Mouse (Mus musculus) natural killer cell, adult 2 months (primary cell): Measurements from ENCODE around the gene Robo1.
"Not testable (repeated sequence)": the region's sequence is repeated elsewhere in the genome, so short reads cannot be mapped to it uniquely, and the experiment has no call there.

ENCODE experiments used
- DNase-seq, 2 experiments: peaks; one replicate each; pipeline ENCODE4 v3.0.0; 2022; ENCODE audit warnings: low spot score in 2 of 2

Robo1 gene

DNA sequence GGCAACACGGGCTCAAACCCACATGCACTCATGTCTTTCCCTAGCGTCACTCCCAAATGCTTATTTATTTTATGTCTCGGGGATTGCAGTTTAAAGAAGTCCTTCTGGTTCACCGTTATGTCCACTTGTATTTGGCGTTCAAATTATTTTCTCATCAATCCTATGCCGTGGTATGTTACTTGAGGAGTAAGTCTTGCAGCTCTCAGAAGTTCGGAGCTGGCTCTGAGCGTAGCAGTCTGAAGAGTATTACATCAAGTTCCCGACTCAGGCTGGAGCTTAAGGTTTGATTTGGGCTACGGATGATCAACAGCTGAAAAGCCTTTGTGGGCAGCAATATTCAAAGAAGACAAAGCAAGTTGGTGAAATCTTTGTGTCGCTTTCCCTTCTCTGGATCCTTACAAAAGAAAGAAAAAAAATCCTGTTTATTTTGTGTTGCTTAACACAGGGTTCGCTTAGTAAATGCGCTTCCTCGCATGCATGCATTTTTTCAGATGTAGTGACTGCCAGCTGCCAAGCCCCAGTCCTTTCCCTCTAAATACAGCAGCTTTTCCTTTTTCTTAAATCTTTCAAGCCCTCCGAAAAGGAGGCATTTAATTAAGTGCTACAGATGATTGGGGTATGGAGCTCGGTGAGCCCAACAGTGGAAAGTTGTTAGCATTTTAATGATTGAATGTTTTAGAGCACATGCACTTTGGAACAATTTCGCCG is 136.5 kb downstream of the Robo1 start:
- no peak for DNase-seq

DNA sequence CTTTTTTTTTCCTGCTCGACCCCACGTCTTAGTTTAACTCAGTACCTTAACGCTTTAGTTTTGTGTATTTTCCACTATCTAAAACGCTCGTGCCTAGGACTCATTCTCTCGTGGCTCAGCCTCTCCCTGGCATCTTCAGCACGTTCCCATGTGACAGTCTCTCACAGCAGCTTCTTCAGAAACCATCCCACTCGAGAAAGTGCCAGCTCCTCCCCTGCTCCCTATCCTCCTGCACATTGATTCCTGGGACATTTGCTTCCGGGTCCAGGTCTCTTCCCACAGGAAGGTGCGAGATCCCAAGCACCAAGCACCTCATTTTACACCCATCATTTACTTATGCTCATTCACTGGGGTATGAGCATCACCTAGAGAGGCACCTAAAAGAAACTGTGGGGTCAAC is 150.0 kb downstream of the Robo1 start:
- no peak for DNase-seq

DNA sequence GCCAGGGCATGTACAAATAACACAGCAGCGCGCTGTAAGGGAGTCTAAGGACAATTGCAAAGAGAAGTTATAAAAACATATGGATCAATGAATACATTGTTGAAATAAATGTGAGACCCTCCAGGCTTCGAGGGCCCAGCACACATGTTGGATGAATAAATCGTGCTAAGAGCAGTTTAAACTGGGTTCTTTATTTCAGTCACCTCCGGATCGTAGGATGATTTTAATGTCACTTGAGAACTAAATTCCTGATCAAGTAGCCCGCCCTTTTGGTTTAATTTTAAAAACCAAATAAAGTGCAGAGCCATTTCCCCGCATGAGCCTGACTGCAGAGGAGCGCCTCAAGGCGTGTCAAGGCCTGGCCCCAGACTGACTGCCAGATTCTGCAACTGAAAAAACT is 150.5 kb downstream of the Robo1 start:
- no peak for DNase-seq

DNA sequence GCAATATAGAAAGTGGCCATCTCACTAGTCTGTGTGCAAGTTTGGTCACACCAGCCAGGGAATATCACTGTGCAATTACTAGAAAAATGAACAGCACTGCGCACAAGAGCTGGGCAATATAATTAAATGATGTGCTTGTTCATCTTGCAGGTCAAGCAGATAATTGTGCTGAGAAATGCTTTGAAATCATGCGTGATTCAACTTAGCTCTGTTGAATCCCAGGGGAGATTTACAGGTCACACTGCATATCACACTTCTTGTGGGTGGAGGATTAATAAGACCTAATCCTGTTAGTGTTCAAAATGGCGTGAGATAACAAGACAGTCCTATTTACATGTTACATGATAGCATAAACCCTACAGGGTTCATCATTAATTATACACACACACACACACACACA is 157.6 kb downstream of the Robo1 start:
- no peak for DNase-seq

DNA sequence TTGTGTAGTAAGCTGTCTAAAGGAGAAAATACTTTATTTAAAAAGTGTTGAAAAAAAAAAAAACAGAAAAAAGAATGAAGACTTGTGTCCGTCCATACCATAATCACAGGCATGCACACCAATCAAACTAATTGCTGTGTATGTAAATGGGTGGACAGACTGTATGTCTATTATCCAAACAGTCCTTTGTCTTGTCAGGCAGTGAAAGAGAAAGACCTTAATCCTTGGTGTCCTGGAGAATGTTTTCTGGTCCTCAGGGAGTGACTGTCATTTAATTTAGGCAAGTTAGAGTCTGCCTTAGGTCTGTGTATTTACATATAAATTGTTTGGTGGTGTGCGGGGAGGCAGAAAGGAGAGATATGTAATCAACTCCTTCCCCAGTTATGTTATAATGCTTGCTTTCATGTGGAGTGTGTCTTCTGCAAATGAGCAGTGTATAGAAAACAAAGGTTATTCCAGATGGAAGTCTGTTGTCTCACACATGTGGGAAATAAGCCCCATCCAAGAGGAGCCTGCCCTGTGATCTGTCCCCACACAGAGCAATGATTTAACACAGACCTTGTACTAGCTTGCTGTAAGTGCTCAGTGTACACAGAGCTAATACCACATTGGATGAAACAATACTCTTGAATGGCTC is 162.0 kb downstream of the Robo1 start:
- DNase-seq: no peak

DNA sequence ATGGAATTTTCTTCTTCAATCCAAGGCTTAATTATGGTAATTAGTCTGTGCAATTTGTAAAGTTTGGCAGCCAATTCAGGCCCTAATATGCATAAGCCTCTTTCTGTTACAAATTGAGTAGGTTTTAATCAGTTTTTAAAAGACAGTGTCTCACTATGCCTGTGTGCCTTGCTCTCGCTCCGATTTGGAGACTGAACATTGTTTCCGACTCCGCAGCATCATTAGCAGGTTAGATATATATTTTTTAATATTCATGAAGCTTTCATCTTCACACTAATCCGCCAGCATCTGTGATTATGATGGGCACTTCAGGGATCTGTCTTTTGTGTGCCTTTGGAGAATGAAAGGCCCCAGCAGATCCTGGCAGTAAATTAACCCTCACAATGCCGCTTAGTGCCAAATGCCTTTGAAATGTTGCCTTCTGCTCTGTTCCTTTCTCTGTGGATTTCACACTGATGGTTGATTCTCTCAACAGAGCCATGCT is 202.7 kb downstream of the Robo1 start:
- DNase-seq: no peak

DNA sequence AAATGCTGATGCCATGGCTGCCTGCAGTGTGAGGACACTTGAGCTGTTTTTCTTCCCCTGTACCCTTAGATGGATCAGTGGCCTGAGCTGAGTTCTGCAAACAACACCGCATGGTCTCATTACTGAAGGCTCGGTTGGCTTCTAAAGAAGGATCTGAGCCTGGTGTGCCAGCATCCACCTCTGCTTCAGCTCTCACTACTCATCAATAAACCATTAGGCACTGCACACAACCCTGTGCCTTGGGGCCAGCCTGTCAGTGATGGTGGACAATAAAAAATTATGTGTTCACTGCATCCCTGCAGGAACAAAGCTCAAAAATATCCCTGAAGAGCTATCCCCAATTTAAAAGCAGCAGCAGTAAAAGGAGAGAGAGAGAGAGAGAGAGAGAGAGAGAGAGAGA is 223.2 kb downstream of the Robo1 start:
- no peak for DNase-seq

DNA sequence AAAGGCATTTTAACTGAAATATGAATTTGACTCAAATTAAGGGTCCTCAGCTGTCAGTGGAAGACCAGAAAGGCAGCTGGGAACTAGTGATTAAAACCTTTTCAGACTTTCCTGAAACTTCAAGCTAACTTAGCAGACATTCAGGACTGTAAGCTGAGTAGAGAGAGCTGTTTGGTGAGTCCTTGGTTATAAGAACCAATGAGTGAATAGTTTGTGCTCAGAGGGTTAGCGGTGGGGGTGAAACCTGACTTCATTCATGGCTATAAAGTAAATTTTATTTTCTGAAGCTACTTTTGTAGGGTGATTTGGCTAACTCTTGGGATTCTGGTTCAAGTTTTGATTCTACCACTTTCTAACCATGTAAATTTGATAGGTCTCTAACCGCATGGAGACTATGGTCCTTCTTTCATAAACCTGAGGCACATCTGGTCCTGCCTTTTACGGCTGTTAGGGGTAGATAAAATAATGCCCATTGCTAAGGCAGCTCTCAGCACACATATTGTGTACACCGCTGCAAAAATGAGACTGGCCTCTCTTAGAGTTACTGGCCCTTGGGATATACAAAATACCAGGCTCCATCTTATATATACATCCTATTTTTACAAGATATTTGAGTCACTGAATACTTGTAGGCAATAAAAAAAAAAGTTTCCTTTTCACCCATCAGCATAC is 225.9 kb downstream of the Robo1 start:
- no peak for DNase-seq

DNA sequence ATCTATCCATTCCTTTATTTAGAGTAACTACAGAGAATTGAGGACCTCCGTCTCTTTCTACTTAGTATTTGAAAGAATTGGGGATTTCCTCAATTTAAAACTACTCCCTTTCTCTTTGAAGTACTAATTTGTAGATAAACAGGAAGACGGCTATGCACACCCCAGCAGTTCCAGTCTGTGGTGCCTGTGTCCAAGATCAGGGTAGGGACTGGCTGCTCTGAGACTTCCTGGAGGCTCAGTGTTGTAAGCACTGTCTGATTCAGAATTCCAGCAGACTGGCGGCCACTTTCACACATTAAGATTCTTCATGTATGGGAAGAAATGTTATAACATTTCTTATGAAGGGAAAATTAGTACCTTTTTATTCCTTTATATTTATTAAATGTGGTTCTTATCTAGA is 230.1 kb downstream of the Robo1 start:
- no peak for DNase-seq

DNA sequence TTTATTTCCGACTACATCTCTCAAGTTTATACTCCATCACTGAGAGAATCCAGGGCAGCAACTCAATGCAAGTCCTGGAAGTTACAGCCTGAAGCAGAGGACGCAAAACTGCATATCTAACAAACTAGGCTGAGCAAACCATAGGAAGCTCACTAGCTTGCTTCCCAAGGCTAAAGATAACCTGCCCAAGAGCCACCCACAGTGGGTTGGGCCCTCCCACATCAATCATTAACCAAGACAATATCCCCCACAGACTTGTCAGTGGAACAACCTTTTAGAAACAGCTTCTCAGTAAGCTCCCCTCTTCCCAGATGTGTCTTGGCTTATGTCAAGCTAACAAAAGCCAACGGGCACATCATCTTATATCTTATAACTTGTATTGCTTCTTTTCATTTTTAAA is 235.8 kb downstream of the Robo1 start:
- DNase-seq: no peak

DNA sequence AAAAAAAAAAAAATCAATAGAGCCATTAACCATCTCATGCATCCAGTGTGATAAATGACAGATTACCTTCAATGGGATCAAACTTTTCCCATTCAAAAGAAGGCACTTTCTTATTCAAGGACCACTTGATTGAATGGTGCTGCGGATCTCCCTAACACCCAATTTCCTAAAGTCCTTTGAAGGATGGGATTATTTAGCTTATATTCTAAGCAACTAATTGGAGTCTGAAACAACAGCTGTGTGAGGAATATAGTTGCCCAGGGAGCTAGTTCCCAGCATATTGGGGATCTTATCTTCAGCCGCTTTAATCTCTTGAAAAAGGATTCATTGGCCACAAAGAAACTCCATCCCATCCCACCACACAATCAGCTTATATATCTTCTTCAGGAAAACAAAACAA is 236.8 kb downstream of the Robo1 start:
- no peak for DNase-seq

DNA sequence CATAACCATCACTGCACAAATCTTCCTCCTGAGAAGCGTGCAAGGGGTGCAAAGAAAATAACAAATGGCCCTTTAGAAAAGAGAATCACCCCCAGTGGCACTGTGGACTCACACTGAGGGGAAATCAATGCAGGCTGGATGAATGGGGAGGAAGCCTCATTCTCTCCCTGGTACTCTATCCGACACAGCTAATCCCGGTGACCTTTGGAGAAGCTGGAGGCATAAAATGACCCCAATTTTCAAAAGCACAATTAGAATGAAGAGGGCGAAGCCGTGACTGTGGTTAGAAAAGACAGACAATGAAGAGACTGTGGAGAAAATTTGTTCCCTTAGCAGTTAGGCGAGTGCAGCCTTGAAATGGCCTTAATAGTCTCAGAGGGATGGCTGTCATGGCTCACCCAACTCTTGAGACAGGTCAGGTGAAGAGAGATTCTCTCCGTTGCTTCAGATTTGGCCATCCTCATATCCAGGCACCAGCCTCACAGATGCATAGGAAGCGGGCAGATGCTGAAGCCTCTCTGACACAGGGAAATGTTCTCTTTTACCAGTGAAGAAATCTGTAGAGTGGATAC is 243.7 kb downstream of the Robo1 start:
- DNase-seq: no peak

DNA sequence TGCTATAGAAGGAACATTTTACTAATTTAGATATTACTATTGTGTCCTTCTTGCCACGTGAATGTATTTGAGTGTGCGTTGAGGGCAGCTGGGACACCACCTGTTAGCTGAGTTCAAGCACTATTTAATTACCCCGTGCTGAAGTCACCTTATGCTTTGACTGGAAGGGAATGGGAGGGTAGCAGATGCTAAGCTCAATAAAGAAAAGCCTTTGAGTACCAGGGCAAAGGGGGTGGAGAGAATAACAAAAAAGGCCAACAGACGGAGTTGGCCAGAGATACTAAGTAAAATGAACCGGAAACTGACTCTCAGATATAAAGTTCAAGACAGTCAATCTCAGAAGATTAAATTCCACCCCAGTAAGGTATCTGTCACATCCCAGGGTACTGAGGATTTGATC is 245.6 kb downstream of the Robo1 start:
- no peak for DNase-seq

DNA sequence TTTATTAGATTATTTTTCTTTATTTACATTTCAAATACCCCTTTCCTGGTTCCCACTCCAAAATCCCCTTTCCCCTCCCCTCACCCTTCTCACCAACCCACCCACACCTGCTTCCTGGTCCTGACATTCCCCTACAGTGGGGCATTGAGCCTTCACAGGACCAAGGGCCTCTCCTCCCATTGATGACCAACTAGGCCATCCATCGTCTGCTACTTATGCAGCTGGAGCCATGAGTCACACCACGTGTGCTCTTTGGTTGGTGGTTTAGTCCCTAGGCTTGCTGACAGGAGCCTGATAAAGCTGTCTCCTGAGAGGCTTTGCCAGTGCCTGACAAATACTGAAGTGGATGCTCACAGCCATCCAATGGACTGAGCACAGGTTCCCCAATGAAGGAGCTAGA is 254.0 kb downstream of the Robo1 start:
- DNase-seq: not testable (repeated sequence)

DNA sequence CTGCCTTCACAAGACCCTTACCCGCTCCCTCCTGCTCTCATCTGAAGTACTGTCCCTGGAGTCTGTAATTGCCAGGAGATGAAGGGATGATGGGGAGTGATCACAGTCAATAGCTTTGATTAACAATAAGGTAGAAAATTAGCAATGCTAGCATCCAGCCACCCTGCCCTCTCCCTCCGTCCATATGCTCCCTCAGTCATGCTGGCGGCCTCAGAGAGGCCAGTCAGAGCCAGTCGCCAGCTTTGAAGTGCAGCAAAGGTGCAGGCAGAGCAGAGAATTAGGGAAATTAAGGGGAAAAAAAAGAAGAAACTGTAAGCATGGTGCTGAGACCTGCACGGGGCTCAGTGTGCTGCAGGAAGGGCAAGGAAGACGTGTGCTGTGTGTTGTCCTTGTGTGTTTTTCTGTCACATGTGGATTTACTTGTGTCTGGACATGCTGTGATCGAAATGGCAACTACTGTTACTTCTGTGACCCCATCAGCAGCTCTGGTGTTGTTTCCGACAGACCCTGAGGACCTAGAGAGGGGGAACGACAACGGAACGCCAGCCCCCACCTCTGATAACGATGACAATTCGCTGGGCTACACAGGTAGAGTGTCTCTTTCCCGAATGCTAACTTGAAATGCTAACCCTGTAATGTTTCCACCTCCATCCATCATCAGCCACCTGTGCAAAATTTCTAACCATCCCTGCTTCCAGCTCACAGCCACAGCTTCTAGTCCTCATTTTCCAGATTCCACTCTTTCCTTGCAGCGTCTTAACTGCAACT is 255.3 kb downstream of the Robo1 start:
- DNase-seq: no peak

DNA sequence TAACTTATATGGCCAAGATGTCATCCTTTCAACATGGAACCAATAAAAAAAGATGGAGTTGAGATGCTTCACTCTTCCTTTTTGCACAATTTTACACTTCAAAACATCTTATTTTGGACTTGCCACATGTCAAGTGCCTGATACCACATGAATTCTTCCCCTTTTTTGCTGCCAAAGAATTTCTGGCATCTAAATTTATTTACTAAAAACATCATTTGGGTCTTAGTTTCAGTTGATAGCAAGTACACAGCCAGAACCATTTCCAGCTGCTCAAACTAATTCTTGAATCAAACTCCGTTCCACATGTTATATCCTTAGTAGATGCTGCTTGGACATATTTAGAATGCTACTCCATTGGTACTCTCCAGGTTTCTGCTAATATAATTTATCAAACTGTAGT is 267.1 kb downstream of the Robo1 start:
- DNase-seq: no peak

DNA sequence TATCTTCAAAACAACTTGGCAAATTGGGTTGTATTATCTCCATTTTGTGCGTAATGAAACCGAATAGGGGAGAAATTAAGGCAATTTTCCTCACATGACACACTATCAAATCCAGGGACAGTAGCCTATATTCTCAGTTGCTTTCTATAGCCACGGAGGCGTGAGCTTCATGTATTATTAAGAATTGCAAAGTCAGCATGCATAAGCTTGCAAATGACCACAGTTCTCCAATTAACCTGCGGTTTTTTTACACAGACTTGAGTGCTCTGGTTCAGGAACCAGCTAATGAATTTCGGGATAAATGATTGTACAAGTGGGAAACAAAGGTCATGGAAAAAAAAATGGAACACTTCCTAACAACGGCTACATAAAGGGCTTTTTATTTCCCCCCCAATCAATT is 268.9 kb downstream of the Robo1 start:
- DNase-seq: no peak

DNA sequence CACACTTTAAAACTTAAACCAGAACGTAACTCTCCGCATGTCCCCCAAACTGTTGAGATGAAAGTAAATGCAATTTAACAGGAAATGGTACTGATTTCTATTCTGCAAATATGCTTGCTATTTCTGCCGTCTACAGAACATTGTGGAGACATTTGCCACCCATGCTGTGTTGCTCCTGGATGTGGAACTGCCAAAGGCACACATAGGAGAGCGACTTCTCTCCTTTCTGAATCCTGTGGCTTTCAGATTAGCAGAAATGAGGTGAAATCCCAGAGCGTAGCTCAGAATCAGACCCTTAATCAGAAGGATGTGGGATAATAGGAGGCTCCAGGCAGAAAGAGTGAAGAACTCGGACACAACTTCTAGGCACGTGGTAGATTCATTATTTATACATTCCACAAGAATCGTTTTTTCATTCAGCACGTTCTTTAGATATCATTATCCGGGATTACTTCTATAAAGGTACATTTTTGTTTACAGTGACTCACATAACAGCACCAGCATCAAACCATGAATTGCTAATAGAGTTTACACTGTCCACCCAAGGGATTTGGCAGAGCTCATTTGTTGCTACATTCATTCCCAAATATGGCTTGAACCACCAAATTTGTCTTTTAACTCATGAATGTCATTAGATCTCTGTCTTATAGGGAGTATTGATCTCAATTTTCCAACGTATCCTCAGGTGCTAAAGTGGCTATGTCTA is 276.5 kb downstream of the Robo1 start:
- DNase-seq: no peak

DNA sequence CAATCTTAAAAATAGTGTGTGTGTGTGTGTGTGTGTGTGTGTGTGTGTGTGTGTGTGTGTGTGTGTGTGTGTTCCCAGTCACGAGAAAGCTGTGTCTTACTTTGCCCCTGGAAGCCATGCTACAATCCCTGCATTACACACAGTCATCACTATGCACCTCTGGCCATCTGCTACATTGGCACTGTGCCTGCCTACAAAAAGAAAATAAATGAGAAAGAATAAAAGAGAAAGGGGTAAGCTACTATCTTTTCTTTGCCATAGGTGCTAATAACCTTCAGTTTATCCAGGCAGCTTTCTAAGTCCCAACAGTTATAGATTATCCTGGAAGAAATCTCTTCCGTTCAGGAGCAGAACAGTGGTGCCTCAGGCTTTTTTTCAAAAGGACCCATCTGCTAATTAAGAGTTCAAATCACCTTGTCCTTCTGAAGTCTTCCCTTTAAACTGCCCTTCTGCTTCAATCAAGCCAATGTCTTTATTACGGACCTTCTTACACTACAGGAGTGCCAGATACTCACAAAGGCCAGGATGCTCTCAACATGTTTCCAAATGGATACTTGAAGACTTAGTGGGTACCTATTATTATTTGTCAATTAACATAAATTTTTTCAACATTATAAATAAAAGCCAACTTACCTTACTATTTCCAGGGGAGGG is 277.2 kb downstream of the Robo1 start:
- no peak for DNase-seq

DNA sequence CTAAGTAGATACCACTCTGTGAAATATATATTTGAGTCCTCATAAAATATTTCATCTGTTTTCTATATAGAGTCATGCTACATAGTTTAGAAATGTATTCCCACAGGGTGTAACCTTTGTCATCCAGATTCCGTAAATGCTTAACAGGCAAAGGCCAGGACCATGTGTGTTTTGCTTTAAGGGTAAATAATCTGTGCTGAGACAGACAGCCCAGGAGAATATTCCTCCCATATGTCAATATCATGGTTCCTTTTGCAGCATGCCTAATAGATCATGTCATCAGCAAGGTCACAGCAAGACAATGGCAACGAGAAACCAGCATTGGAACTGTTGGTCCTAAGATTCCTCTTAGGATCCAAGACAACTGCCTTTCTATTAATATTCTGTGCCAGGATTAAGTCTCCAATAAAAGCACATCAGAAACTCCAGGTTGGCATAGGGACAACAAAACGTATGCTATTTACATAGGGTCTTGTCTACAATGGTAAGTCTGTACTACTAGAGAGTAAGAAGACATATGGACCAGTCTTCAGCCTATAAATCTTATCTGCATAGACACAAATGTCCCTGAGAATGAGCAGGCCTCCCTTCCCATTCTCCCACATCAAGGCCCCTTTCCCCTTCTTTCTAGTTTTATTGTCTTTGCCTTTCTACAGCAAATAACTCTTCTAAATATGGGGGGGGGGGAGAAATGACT is 279.4 kb downstream of the Robo1 start:
- no peak for DNase-seq
